Mouse (Mus musculus) neural tube, embryonic 11.5 days (tissue): ENCODE data around the gene Ptar1. TPM values are rescaled to one million over a fixed set of nuclear protein-coding genes. Genes with fewer than 3 reads are reported as not detected.

ENCODE experiments used
- polyA plus RNA-seq: library from polyadenylated mRNA; unstranded; fragments of >200 nt; fragmentation: Nextera tagmentation; extraction: Ambion mirVana; gene quantifications from 2 replicates; pipeline ENCODE4 v1.2.1, GENCODE M21; 2014

The Ptar1 gene
- polyA plus RNA-seq, 1 experiment from 2014 or later: 7.5 TPM

Other genes starting within 250 kb of the Ptar1 start
- gene Mamdc2, start 239.0 kb upstream of the Ptar1 start, polyA plus RNA-seq: 2.0 and 3.0 TPM in 2 replicates
- gene 1700028P14Rik, start 34.6 kb upstream of the Ptar1 start, polyA plus RNA-seq: not detected in 2 replicates
- gene Apba1, start 71.5 kb downstream of the Ptar1 start, polyA plus RNA-seq: 2.5 TPM in 2 replicates